Mouse (Mus musculus) heart, adult 8-10 months (tissue): ENCODE results near the gene Ccr10. TPM values are rescaled to one million over a fixed set of nuclear protein-coding genes. Genes with fewer than 3 reads are reported as not detected.

ENCODE experiments used
- DNase-seq: peaks from one replicate; pipeline ENCODE4 v3.0.0; 2022; ENCODE audit warnings: low spot score
- total RNA-seq, 4 experiments: library from RNA; stranded (reverse); gene quantifications; 2 replicates each; pipeline ENCODE4 v1.2.4; 2022

The Ccr10 gene
- total RNA-seq, 4 experiments from 2014 or later: 0.14 to 0.19 TPM; not detected in 2

GRCm38 (mm10) chr11:101154648-101155047 is 20.6 kb downstream of the Ccr10 start:
- DNase-seq: no peak

GRCm38 (mm10) chr11:101152825-101153224 is 22.4 kb downstream of the Ccr10 start:
- DNase-seq: no peak

- no peak for DNase-seq
Measured at GRCm38 (mm10) chr11:101151063-101151462, 24.2 kb downstream of the Ccr10 start.

- DNase-seq: no peak
Measured at GRCm38 (mm10) chr11:101149178-101150105, 25.8 kb downstream of the Ccr10 start.

- no peak for DNase-seq
Measured at GRCm38 (mm10) chr11:101148751-101149150, 26.5 kb downstream of the Ccr10 start.

GRCm38 (mm10) chr11:101146377-101146776 is 28.9 kb downstream of the Ccr10 start:
- no peak for DNase-seq

GRCm38 (mm10) chr11:101143338-101144225 is 31.7 kb downstream of the Ccr10 start:
- DNase-seq: no peak

GRCm38 (mm10) chr11:101142215-101142967 is 32.9 kb downstream of the Ccr10 start:
- DNase-seq: no peak

GRCm38 (mm10) chr11:101141088-101141487 is 34.2 kb downstream of the Ccr10 start:
- no peak for DNase-seq

- no peak for DNase-seq
Measured at GRCm38 (mm10) chr11:101140164-101140819, 35.0 kb downstream of the Ccr10 start.

GRCm38 (mm10) chr11:101138536-101139181 is 36.6 kb downstream of the Ccr10 start:
- no peak for DNase-seq

GRCm38 (mm10) chr11:101137000-101137399 is 38.2 kb downstream of the Ccr10 start:
- no peak for DNase-seq

- no peak for DNase-seq
Measured at GRCm38 (mm10) chr11:101134217-101134865, 40.9 kb downstream of the Ccr10 start.

- no peak for DNase-seq
Measured at GRCm38 (mm10) chr11:101133037-101133436, 42.2 kb downstream of the Ccr10 start.

GRCm38 (mm10) chr11:101131701-101132100 is 43.5 kb downstream of the Ccr10 start:
- DNase-seq: no peak

- no peak for DNase-seq
Measured at GRCm38 (mm10) chr11:101131187-101131586, 44.1 kb downstream of the Ccr10 start.

GRCm38 (mm10) chr11:101130056-101130756 is 45.0 kb downstream of the Ccr10 start:
- DNase-seq: peak; percentile 68

GRCm38 (mm10) chr11:101128996-101129577 is 46.2 kb downstream of the Ccr10 start:
- DNase-seq: no peak

GRCm38 (mm10) chr11:101127075-101127474 is 48.2 kb downstream of the Ccr10 start:
- no peak for DNase-seq
